ENCODE assay signal across 31 mouse cellular contexts in genomic region chr4:74797456-74797855, GRCm38 (mm10).
"Had no signal": no experiment of that assay in that cellular context is flagged by ENCODE, and none has a peak within 500 bp of the region (broad histone marks: within the 10 kb centered on the region; RNA-seq: fewer than 3 reads in every experiment).

No protein-coding gene starts in this region.

- H3K9me3 ChIP-seq: limb, embryonic 10.5 days; limb, embryonic 12.5 days; limb, embryonic 13.5 days; limb, embryonic 15.5 days; liver, embryonic 12.5 days; liver, embryonic 13.5 days; liver, embryonic 15.5 days; lung, embryonic 15.5 days; megakaryocyte, embryonic 14.5 days; midbrain, embryonic 10.5 days; midbrain, embryonic 12.5 days; midbrain, embryonic 13.5 days; midbrain, embryonic 15.5 days; neural tube, embryonic 12.5 days had no signal

- H3K27ac ChIP-seq: limb, embryonic 10.5 days; limb, embryonic 12.5 days; limb, embryonic 13.5 days; limb, embryonic 15.5 days; liver, embryonic 12.5 days; liver, embryonic 13.5 days; liver, embryonic 14.5 days; liver, embryonic 15.5 days; lung, embryonic 15.5 days; macrophage; midbrain, embryonic 10.5 days; midbrain, embryonic 12.5 days; midbrain, embryonic 13.5 days; midbrain, embryonic 15.5 days; neural tube, embryonic 12.5 days had no signal

- ATAC-seq: liver, embryonic 12.5 days; liver, postnatal 0 days; lung, postnatal 0 days; midbrain, embryonic 13.5 days; midbrain, embryonic 15.5 days; midbrain, embryonic 16.5 days had no signal

- H3K4me2 ChIP-seq: limb, embryonic 12.5 days; limb, embryonic 13.5 days; limb, embryonic 15.5 days; liver, embryonic 11.5 days; liver, embryonic 12.5 days; liver, embryonic 13.5 days; liver, embryonic 15.5 days; lung, embryonic 14.5 days; lung, embryonic 15.5 days; midbrain, embryonic 11.5 days; midbrain, embryonic 12.5 days; midbrain, embryonic 13.5 days; midbrain, embryonic 15.5 days; neural tube, embryonic 12.5 days had no signal

- H3K27me3 ChIP-seq: limb, embryonic 12.5 days; limb, embryonic 13.5 days; limb, embryonic 15.5 days; liver, embryonic 12.5 days; liver, embryonic 13.5 days; liver, embryonic 15.5 days; lung, embryonic 15.5 days; megakaryocyte, embryonic 14.5 days; midbrain, embryonic 12.5 days; midbrain, embryonic 13.5 days; midbrain, embryonic 15.5 days; neural tube, embryonic 12.5 days had no signal

- H3K4me1 ChIP-seq: limb, embryonic 12.5 days; limb, embryonic 15.5 days; liver, embryonic 12.5 days; liver, embryonic 13.5 days; liver, embryonic 15.5 days; lung, embryonic 15.5 days; midbrain, embryonic 10.5 days; midbrain, embryonic 12.5 days; midbrain, embryonic 13.5 days; midbrain, embryonic 15.5 days; neural tube, embryonic 12.5 days had no signal

- DNase-seq: left cerebral cortex, postnatal 4 days; liver; liver, embryonic 13.5 days; liver, postnatal 0 days; lung, adult 18-20 months; lung, adult 2 months; lung, postnatal 10 days; lung, postnatal 14 days; lung, postnatal 36 days; lung, postnatal 4 days had no signal

- H3K9ac ChIP-seq: limb, embryonic 12.5 days; limb, embryonic 13.5 days; limb, embryonic 15.5 days; liver, embryonic 12.5 days; liver, embryonic 13.5 days; liver, embryonic 14.5 days; liver, embryonic 15.5 days; liver, postnatal 0 days; lung, embryonic 14.5 days; lung, embryonic 15.5 days; midbrain, embryonic 12.5 days; midbrain, embryonic 13.5 days; midbrain, embryonic 15.5 days; neural tube, embryonic 12.5 days had no signal

- H3K36me3 ChIP-seq: limb, embryonic 10.5 days; limb, embryonic 12.5 days; limb, embryonic 13.5 days; limb, embryonic 15.5 days; liver, embryonic 12.5 days; liver, embryonic 13.5 days; liver, embryonic 15.5 days; lung, embryonic 15.5 days; midbrain, embryonic 10.5 days; midbrain, embryonic 12.5 days; midbrain, embryonic 13.5 days; midbrain, embryonic 15.5 days; neural tube, embryonic 12.5 days had no signal

- H3K4me3 ChIP-seq: limb, embryonic 10.5 days; limb, embryonic 12.5 days; limb, embryonic 13.5 days; limb, embryonic 15.5 days; liver, embryonic 12.5 days; liver, embryonic 13.5 days; liver, embryonic 15.5 days; lung, embryonic 15.5 days; megakaryocyte, embryonic 14.5 days; midbrain, embryonic 10.5 days; midbrain, embryonic 12.5 days; midbrain, embryonic 13.5 days; midbrain, embryonic 15.5 days; myocyte; neural tube, embryonic 12.5 days had no signal
